Mouse (Mus musculus) lung, postnatal 0 days (tissue): ENCODE data around the gene Akap8l.

Experiments used
- CTCF ChIP-seq: IDR thresholded peaks from 2 replicates; pipeline ENCODE4 v1.5.1; 2016; ENCODE audit warnings: antibody characterized with exemption, mild to moderate bottlenecking
- EP300 ChIP-seq: IDR thresholded peaks from 2 replicates; pipeline ENCODE4 v1.6.1; 2016; ENCODE audit warnings: antibody characterized with exemption, mild to moderate bottlenecking, control low read depth

DNA sequence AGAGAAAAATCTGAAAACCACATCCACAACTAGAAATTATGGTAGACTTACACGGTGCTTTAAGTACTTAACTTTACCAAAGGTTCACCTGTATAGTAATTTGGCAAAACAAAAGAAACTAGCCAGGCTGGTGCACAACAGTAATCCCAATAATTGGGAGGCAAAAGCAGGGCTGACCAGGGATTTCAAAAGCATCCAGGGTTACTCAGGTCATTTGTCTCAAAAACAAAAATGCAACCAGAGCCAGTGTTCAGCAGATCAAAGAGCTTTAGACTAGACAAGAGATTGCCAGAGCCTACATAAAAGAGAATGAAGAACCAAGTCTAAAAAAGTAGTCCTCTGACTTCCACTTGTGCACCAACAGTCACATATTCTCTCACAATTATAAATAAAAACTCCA is 73.2 kb downstream of the Akap8l start:
- no peak for TF ChIP-seq CTCF
- TF ChIP-seq EP300, result no peak
